Mouse (Mus musculus): ENCODE results near the gene Lrrk1. TPM values are rescaled to one million over a fixed set of nuclear protein-coding genes. Genes with fewer than 3 reads are reported as not detected.
A peak's percentile ranks its signal among the peaks of the same experiment; 100 is the strongest.

Gene Lrrk1
- total RNA-seq, 2 experiments from 2014 or later = 3.2 to 3.7 TPM

GRCm38 (mm10) chr7:66253975-66254651 lies 134.0 kb downstream of the Lrrk1 start:
- no peak for DNase-seq

DNA sequence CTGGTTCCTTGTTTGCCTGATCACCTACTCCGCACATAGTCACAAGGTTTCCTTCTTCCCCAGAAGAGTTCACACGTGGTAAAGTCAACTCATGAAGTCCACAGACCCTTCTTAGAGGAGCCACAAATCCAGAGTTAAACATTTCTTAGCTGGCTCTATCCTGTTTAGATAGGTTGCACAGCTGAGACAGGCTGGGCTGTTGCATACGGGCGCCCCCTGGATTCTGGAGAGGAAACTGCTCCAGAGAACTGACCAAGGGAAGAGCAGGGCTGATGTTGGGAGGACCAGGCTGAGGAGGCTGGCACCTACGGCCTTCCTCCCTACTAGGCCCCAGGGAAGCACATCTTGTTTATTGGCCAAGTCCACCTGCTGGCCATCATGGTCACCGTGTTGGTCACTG lies 138.1 kb downstream of the Lrrk1 start:
- peak; percentile 64 for DNase-seq

GRCm38 (mm10) chr7:66249426-66249825 lies 138.7 kb downstream of the Lrrk1 start:
- no peak for DNase-seq

GRCm38 (mm10) chr7:66249020-66249419 lies 139.1 kb downstream of the Lrrk1 start:
- DNase-seq = no peak

DNA sequence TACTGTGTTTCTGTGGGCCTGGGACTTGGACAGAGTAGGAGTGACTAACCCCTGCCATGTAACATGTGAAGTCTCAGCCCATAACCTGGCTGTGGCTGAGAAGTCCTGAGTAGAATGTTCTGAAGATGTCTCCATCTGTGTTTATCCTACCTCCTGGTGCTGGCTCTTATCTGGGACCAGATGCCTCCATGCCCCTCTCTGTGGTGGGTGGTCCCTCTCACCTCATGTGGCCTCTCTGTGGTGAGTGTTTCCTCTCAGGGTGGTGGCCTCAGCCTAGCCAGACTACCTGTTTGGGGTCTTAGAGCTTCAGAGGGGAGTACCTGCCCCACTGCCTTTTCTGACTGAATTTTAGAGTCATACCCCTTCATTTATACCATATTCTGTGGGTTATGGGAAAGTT lies 139.9 kb downstream of the Lrrk1 start:
- DNase-seq = no peak

- DNase-seq = no peak
Measured at GRCm38 (mm10) chr7:66247274-66248021, 140.7 kb downstream of the Lrrk1 start.

DNA sequence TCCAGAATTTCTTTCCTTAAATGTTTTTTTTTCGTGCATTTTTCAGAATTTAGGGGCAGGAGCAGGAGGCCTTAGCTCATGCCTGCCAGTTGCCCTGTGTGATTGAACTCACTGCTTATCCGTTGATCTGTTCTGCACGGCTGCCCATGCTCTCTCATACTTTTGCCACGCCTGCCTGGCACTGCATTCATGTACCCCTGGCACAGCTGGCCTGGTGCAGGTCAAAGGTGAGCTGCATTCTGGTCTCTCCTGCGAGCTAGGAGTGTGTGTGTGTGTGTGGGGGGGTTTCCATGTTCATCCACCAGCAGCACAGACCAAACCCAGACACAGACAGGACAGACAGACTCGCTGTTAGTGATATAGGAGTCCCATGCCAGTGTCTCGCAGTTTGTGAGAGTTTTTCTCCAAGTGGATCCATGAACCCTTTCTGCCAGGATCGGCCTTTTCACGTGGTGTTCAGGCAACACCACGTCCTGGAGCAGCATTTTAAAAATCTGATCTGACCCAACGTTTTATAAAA lies 141.4 kb downstream of the Lrrk1 start:
- no peak for DNase-seq

- DNase-seq = no peak
Measured at GRCm38 (mm10) chr7:66245646-66246045, 142.5 kb downstream of the Lrrk1 start.

GRCm38 (mm10) chr7:66243766-66244325 lies 144.3 kb downstream of the Lrrk1 start:
- DNase-seq = no peak

GRCm38 (mm10) chr7:66241855-66242412 lies 146.2 kb downstream of the Lrrk1 start:
- no peak for DNase-seq

GRCm38 (mm10) chr7:66238157-66238556 lies 150.0 kb downstream of the Lrrk1 start:
- no peak for DNase-seq

- no peak for DNase-seq
Measured at GRCm38 (mm10) chr7:66233947-66234516, 154.1 kb downstream of the Lrrk1 start.

DNA sequence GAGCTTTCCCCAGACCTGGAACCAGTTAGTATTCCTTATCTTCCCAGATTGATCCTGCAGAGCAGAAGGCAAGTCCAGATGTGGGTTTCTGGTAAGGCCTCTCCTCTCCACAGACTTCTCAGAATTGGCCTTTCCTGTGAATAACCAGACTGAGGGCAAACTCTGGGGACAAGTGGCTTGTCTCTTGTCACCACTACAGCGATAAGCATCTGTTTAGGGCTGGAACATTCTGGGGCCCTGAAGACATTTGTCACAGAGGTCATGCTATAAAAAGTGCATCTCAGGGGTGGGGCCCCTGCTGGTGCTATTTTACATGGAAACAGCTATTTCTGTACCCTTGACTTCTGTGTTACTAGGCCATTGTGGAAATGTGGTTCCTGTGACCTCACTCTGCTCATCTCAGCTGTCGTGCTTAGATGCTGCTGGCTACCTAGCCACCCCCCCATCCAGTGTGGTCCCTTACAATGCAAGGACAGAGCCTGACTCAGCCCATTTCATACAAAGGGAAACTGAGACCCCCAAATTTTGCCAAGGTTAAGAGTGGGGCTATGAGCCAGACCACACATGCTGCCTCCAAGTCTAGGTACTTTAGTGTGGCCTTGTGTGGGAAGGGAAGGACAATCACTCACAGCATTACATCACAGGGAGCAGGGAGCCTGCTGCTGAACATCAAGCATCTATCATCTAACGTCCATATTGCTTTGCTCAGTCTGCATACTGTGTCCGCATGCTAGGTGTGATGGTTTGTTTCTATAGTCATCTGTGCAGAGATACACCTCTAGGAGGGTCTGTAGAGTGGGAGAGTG lies 154.8 kb downstream of the Lrrk1 start:
- DNase-seq = no peak

- DNase-seq = no peak
Measured at GRCm38 (mm10) chr7:66231861-66232260, 156.3 kb downstream of the Lrrk1 start.

DNA sequence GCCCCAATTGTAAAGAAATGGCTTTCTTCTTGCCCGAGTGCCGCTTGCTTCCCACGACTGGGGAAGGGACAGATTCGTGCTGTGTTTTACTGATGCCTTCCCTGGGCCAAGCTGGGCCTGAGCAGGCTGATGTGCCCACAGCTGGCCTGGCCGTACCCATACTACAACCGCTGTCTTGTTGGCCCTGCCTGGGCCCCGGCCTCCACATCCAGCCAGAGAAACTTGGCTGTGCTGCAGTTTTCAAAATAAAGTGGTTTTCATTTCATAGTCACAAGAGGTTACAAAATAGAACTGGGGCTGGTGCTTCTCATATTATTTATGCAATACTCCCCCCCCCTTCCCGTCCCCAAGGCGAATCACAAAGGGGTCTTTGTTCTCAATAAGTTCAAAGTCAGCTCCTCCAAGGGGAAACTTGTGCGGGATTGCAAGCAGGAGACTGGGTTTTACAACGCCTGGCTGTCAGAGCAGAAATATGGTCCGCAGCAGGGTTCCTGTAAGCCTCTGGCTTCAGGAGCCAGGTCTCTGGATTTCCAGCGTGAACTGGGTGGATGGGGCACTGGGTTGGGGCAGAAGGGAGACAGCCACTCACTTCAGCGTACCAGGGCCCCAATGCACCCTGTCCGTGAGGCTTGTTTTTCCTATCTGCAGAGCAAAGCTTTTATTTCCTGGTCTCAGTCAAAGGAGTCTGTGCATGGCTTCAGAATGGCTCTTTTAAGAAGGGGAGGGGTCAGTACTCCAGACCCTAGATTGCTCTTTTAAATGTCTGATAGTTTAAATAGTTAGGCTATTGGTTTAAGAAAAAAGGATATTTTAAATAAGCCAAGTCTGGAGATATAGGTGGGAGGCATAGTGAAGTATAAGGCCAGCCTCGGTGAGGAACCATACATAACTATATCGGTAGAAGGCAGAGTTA lies 157.3 kb downstream of the Lrrk1 start:
- peak; percentile 39 for DNase-seq

DNA sequence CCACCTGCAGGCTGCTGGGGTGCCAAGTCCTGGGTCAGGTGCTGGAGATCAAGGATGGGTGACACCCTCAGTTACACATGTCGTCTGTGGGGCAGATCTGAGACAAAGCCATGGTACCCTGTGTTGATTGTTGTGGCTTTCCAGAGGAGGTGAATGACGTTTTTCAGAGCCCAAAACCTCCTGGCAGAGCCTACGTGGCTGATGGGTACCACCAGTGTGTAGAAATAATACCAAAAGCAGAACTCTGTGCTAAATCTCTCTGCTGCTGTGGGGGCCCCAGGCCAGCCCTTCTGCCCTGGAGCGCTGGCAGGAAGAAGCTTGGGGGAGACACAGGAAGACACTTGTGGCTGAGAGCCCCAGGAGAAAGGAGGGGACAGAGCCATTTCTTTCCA lies 157.9 kb downstream of the Lrrk1 start:
- DNase-seq = no peak

DNA sequence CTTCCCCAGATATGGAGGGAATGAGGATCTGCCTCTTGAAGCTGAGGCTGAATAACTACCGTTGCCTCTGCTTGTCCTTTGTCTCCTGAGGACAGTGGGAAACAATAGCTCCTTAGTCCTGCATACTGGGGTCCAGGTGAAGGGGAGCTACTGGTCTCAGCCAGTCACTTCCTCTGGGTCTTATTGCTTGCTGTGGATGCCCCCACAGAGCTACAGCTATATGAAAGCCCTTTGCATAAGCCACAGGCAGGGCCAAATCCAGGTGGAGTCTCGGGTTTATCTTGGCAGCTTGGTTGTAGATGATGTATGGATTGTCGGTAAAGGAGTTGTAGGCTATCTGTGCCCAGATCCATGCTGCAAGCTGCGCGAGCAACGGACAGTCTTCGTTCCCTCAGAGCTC lies 158.7 kb downstream of the Lrrk1 start:
- DNase-seq = no peak

DNA sequence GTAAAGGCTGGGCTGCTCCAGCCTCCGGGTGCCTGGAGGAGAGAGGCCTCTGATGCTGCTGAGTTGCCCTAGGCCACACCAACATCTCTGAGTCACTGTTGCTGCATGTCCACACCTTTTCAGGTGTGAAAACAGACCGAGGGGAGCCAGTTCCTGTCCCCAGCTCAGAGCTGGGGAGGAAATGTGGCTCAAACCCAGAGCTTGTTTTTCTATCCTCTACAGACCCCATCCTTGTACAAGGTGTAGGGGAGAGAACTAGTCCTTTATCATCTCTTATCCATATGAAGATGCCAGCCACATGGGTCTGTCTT lies 159.6 kb downstream of the Lrrk1 start:
- no peak for DNase-seq

- DNase-seq = no peak
Measured at GRCm38 (mm10) chr7:66227814-66228609, 160.1 kb downstream of the Lrrk1 start.

DNA sequence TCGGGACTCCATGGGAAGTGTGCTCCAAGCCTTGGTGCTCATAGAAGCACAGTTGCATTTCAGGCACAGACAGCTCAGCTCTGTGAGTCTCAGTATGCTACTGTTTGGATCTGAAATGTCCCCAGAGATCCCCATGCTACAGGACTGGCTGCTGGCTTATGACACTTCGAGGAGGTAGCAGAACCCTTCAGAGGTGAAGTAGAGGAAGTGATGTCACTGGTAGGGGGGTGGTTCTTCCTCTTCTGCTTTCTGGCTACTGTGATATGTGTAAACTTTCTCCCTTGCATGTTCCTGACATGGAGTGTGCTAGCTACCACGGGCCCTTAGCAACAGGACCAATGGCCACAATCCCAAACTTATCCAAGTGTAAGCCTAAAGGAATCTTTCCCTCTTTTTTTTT lies 162.3 kb downstream of the Lrrk1 start:
- DNase-seq = no peak
